Mouse (Mus musculus) cerebellum, postnatal 25 days (tissue): ENCODE results near the gene Toe1.

Experiments
- DNase-seq, 2 experiments: peaks; one replicate each; pipeline ENCODE4 v3.0.0; 2021; ENCODE audit warnings: mixed read lengths in 2 of 2

The Toe1 gene

DNA sequence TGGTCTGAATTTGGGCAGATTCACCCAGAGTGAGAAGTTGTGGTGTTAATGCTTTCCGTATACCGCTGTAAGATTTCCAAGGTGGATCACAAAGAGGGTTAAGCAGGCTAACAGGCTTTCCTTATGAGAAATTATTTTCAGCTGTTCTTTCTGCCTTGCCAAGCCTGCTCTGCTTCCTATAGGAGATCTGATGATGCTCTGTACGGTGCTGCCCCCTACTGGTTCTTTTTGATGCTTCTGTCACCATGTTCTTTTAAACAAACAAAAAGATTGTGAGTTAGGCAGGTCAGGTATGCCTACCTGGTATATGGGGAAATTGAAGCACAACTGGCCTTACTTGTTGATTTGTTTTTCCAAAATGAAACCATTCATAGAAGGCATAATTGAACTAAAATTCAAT, 18.5 kb downstream of the Toe1 start:
- DNase-seq = peak; percentile 69 to 90

DNA sequence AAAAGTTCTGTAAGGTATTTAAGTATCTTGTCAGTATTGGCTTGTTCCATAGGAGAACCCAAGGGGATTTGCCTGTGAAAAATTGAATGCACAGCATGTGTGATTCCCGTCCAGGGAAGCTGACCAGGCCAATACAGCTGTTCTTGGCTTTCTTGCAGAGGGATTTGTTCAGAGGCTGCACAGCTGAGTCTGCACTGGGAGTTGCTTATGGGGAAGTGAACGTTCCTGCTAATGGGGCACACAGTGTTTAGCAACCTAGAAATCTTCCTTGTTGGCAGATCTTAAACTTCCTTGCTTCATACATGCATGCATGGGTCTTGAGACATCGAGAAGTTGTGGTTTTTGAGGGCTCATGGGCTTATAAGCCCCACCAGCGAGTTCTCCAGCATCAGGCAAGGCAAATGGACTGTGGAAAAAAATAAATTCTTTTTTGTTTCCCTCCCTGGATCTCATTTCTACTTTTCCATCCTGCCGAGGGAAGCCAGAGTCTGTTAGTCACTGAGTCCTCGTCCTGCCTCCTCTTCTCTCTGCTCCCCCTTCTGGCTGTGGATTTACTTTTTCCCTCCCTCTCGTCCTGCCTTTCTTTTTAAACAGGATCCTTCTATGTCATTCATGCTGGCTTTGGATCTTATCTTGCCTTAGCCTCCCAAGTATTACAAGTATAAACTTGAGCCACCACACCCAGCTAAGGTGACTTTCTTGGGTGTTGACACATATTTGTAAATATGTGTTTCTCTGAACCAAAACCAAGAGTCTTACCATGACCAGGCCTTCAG, 19.3 kb downstream of the Toe1 start:
- no peak for DNase-seq

DNA sequence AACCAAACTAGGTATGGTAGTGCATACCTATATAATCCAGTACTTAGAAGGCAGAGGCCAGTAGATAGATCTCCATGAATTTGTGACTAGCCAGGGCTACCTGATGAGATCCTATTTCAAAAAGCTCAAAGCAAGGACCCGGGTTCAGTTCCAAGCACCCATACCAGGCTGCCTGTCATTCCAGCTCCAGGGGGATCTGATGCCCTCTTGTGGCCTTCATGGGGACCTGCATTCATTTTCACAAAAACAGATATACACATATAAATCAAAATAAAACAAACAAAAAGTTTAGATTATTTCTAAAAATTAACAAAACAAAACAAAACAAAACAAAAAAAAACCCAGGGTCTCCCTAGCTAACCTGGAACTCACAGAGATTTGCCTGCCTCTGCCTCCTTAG, 20.9 kb downstream of the Toe1 start:
- no peak for DNase-seq

DNA sequence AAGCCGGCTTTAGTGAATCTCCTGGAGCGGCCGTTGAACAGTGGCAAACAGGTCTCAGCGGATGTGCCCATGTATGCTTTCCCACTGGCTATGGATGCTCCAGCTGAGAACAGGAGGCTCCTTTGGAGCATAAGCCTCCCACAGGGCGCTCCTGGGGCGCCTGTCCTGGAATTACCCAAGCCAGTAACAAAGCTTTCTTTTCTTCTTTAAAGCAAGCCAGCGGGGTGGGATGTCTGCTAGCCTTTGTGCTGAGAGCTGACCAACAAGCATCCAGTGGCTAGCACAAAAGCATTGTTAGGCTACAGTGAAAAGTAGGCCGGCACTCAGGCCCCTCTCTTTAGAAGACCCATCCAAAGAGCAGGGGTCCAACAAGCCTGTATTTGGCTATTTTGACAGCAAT, 25.3 kb downstream of the Toe1 start:
- DNase-seq = no peak

DNA sequence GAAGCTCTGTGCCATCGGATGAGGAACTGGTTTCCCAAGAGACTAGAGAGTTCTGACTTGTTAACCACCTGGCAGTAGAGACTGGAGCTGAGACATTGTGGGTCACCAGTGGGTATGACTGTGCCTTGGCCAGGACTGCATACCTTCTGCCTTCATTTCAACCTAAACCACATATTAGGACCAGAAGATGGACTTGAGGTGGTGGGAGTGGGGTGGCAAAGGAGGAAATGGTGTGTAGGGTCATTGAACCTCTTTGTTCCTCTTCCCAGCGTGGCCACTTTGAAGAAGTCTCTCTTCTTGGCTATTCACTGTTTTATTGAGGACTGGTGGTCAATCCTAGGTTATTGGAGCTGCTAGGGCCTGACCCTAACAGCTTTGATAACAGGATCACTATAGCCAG, 26.1 kb downstream of the Toe1 start:
- DNase-seq = no peak

DNA sequence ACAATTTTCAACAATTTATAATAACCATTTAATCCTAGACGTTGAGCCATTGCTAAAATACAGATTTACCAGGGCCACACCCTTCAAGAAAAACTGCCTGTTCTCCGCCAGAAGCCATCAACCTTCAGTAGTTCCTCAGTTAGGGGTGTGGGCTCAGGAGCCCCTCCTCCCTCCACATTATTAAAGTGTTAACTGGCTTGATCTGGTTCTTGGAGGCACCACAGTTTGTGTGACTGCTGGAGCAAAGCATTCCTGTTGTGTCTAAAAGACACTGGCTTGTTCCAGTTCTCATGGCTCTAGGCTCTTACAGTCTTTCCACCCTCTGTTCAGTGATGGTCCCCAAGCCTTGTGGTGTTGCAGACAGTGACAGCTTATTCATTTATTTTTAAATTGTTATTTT, 26.9 kb downstream of the Toe1 start:
- DNase-seq = no peak

DNA sequence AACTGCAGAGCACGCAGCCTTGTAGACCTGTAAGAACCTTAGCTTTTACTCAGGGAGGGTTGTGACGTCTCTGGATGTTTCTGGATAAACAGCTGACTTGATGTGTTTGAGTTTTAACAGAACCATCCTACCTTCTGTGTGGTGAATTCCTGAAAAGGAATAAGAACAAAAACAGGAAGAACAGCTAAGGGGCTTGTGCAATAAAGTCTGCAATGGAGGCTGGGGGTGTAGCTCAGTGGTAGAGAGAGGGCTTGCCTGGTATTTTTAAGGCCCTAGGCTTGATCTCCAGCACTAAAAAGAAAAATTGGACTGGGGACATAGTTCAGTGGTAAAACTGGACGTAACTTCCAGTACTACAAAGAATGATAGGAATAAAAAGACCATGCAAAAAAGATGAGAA, 30.4 kb downstream of the Toe1 start:
- DNase-seq = no peak

DNA sequence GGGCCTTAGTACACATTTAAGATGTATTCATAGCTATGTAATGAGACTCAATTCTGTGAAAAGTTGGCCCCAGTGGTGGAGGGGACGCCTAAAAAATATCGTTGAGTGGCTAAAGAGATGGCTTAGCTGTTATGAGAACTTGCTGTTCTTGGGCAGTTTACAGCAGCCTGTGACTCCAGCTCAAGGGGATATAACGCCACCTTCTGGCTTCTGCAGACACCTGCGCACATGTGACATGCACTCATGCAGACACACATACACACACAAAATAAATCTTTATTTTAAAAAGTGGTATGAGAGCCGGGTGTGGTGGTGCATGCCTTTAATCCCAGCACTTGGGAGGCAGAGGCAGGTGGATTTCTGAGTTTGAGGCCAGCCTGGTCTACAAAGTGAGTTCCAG, 31.0 kb downstream of the Toe1 start:
- no peak for DNase-seq

DNA sequence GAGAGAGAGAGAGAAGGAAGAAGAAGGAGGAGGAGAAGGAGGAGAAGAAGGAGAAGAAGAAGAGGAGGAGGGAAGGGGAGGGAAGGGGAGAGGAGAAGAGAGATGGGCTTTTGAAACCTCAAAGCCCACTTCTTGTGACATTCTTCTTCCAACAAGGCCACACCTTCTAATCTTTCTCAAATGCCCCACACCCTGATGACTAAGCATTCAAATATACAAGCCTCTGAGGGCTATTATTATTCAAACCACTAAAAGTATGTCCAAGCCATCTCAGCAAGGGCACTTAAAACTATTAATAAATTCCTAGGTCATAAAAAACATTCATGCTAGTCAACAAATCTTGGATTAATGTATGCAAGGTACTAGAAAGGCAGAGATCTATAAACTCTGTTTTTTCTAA, 38.4 kb downstream of the Toe1 start:
- DNase-seq = no peak

DNA sequence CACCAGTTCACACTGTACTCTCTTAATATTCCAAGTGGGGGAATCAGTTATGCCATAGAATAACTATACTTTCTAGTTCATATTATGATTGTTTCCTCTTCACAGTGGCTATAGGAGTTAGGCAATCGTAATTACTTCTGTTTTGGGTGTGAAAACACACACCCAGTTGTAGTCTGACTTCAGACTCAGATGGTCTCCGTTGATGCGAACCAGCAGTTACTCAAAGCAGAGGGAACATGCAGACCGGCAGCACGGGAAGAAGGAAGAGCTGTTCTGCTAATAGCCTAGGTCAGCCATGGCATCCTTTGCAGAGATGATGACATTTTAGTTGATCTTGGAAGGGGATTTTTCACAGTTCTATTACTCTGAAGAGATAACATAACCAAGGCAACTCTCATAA, 38.9 kb downstream of the Toe1 start:
- DNase-seq = no peak

DNA sequence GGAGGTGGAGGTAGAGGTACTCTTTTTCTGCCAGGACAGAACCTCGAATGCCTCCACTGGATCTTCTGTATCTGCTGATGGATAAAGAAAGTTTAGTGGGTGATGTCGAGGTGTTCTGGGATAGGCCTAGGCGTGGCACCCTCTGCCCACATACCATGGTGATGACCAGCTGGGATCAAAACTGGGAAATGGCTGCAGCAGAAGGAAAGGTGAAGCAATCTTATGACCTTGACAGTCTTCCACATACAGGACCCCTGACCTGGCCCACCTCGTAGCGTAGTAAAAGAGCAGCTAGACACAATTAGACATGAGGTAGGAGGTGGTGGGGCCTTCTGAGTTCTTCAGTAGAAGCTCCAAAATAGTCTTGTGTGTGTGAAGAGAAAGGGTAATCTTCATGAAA, 43.4 kb downstream of the Toe1 start:
- DNase-seq = no peak

DNA sequence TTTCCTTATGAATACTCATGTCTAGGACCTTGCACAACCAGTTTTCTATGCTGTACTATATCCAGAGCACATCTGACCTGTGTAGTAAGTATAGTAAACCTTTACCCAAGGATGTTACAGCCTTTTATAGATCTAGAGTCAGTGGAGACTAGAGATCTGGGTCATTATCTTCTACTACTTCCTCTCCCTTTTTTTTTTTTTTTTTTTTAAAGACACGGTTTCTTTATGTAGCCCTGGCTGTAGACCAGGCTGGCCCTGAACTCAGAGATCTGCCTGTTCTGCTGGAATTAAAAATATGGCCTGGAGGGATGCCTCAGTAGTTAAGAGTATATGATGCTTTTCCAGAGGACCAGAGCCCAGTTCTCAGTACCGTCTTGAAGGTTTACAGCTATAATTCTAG, 45.5 kb downstream of the Toe1 start:
- no peak for DNase-seq

DNA sequence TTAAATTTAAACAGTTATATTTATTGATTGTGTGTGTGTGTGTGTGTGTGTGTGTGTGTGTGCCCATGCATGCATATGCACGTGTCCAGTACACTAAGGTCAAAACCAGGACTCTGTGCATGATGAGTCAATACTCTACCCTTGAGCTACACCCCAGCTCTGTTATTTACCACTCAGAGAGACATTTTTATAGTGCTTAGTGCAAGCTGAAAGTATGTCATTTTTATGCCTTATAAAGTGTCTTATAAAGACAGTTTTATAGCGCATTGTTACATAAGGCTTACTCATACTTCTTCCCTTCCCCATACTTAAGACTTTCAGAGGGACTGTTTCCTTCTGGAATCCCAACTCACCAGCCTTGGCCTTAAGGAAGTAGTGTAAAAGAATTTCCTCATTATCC, 57.7 kb downstream of the Toe1 start:
- no peak for DNase-seq
